Mouse (Mus musculus) forebrain, embryonic 12.5 days (tissue): ENCODE results near the gene Uhrf1. TPM values are rescaled to one million over a fixed set of nuclear protein-coding genes. Genes with fewer than 3 reads are reported as not detected.

Experiments used
- ATAC-seq: fragments of 200-750 bp; cut with Nextera tagmentation; 2 replicates; pipeline ENCODE4 v1.8.0; 2017; ENCODE audit warnings: moderate TSS enrichment; ENCODE audit not compliant: low FRiP score
- H3K27ac ChIP-seq: fragments of 300-500 bp; sonication (generic); 2 replicates; pipeline ENCODE4 v1.5.1; 2016; ENCODE audit warnings: mild to moderate bottlenecking
- H3K27me3 ChIP-seq: fragments of 300-500 bp; sonication (generic); 2 replicates; pipeline ENCODE4 v1.6.1; 2016; ENCODE audit warnings: mild to moderate bottlenecking
- H3K36me3 ChIP-seq: fragments of 300-500 bp; sonication (generic); replicated peaks from 2 replicates; pipeline ENCODE4 v1.6.1; 2016; ENCODE audit warnings: mild to moderate bottlenecking
- H3K4me1 ChIP-seq: fragments of 300-500 bp; sonication (generic); 2 replicates; pipeline ENCODE4 v1.6.1; 2016
- H3K4me2 ChIP-seq: fragments of 300-500 bp; sonication (generic); 2 replicates; pipeline ENCODE4 v1.6.1; 2016; ENCODE audit warnings: mild to moderate bottlenecking, moderate library complexity
- H3K4me3 ChIP-seq: fragments of 300-500 bp; sonication (generic); replicated peaks from 2 replicates; pipeline ENCODE4 v1.5.1; 2016; ENCODE audit warnings: mild to moderate bottlenecking
- H3K9ac ChIP-seq: fragments of 300-500 bp; sonication (generic); 2 replicates; pipeline ENCODE4 v1.6.1; 2016; ENCODE audit warnings: mild to moderate bottlenecking
- H3K9me3 ChIP-seq: fragments of 300-500 bp; sonication (generic); 2 replicates; pipeline ENCODE4 v1.6.1; 2016
- WGBS: fragments of 180-500 bp; shearing (Covaris S2); methylation state at CpG from one replicate; pipeline ENCODE4 v1.1.7; 2016; 5-methylcytosine and 5-hydroxymethylcytosine counted together
- polyA plus RNA-seq: library from polyadenylated mRNA; unstranded; fragments of >200 nt; fragmentation: Nextera tagmentation; extraction: Ambion mirVana; gene quantifications from 2 replicates; pipeline ENCODE4 v1.2.1, GENCODE M21; 2016

Uhrf1 gene
- polyA plus RNA-seq, 1 experiment from 2014 or later: 187 TPM

- Histone ChIP-seq H3K9ac (no peak overlapping the region), H3K4me3 (no peak overlapping the region), H3K4me2 (no peak overlapping the region), H3K27me3 (no peaks in the 10 kb centered on the region), H3K4me1 (peaks cover 18% of the 10 kb centered on the region), H3K36me3 (peaks cover 9% of the 10 kb centered on the region; the same call in 1 of the 2 replicates), H3K27ac (no peak overlapping the region), H3K9me3 (no peaks in the 10 kb centered on the region)
- WGBS: 92% methylated on average over 5 of the region's 5 CpGs
- ATAC-seq: no peak
These were observed 24.8 kb upstream of the Uhrf1 start for GRCm38 (mm10) chr17:56278340-56278739.

DNA sequence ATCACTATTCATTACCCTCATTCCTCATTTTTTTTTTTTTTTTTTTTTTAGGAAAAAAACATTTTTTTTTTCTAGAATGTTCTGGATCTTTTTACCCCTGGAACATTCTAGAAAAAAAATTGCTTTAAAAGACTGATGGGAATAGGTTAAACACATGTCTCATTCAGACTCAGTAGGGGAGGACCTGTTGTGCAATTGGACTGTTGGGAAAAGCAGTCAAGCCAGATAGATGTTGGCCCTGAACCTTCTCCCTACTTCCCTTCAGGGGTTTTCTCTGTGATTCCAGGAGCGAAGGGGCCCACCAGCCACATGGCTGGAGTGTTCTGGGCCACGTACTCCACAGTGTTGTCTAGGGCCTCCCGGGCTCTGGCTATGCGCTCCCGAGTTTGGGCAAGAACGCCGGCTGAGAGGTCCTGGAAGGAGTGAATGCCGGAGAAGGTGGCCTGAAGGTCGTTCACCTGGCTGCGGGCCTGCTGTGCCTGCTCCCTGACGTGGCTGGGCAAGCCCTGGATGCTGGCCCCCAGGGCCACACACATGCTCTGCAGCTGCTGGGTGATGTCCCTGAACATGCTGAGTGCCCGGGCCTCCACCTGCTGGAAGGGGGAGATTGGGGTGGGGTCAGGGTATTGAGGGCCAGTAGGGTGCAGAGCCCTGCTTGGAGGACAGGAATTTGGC is 23.5 kb upstream of the Uhrf1 start:
- no peak overlapping the region for H3K4me2 ChIP-seq
- H3K27ac ChIP-seq: no peak overlapping the region
- no peaks in the 10 kb centered on the region for H3K27me3 ChIP-seq
- H3K4me1 ChIP-seq: peaks cover 18% of the 10 kb centered on the region
- no peak overlapping the region for H3K9ac ChIP-seq
- H3K36me3 ChIP-seq: peaks cover 9% of the 10 kb centered on the region; the same call in 1 of the 2 replicates
- ATAC-seq: no peak
- H3K9me3 ChIP-seq: no peaks in the 10 kb centered on the region
- 93% methylated on average over 12 of the region's 12 CpGs for WGBS
- no peak overlapping the region for H3K4me3 ChIP-seq

DNA sequence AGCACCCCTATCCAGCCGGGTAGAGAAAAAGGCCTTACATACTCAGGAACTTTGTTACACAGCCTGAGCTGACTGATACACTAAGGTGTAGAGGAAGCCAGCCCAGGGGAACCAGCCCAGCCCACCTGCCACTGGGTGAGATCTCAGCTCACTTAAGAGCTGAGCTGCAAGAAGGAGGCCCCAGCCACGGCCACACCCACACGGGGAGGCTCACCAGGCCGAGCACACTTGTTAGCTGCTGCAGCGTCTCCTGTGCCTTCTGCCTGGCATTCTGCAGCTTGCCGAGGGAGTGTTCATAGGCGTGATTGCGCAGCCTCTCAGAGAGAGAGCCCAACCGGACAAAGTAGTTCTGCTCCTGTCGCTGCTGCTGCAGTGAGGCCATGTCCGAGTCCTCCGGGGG is 21.9 kb upstream of the Uhrf1 start:
- 92% methylated on average over 12 of the region's 12 CpGs for WGBS
- Histone ChIP-seq H3K27me3 (no peaks in the 10 kb centered on the region), H3K36me3 (peaks cover 18% of the 10 kb centered on the region), H3K4me3 (no peak overlapping the region), H3K4me1 (peaks cover 15% of the 10 kb centered on the region), H3K4me2 (no peak overlapping the region), H3K9ac (no peak overlapping the region), H3K9me3 (no peaks in the 10 kb centered on the region), H3K27ac (no peak overlapping the region)
- no peak for ATAC-seq

DNA sequence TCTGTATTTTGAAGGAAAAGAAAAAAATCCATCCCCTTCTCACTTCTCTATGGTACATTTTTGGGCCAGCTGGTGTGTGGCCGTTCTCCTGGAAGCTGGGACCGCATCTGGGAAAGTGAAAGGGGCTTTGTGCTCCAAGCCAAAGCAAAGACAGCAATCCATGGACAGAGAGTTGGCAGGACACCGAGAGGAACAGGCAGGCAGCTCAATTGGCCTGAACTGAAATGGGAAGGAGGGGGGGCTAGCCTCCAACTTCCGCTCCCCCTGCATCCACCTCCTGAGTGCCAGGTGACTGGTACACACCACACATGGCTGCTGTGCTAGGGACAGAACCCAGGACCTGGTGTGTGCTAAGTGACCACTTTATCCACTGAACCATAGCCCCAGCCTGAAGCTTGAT is 20.3 kb upstream of the Uhrf1 start:
- no peak overlapping the region for H3K4me3 ChIP-seq
- H3K27ac ChIP-seq: no peak overlapping the region
- ATAC-seq: no peak
- H3K9me3 ChIP-seq: no peaks in the 10 kb centered on the region
- H3K9ac ChIP-seq: no peak overlapping the region
- 88% methylated on average over 4 of the region's 4 CpGs for WGBS
- H3K36me3 ChIP-seq: peaks cover 21% of the 10 kb centered on the region
- no peaks in the 10 kb centered on the region for H3K27me3 ChIP-seq
- peaks cover 3% of the 10 kb centered on the region for H3K4me1 ChIP-seq
- no peak overlapping the region for H3K4me2 ChIP-seq

- ATAC-seq: no peak
- no peak overlapping the region for H3K9ac ChIP-seq
- H3K27me3 ChIP-seq: no peaks in the 10 kb centered on the region
- no peak overlapping the region for H3K4me3 ChIP-seq
- peaks cover 21% of the 10 kb centered on the region for H3K36me3 ChIP-seq
- no peaks in the 10 kb centered on the region for H3K9me3 ChIP-seq
- no peak overlapping the region for H3K4me2 ChIP-seq
- peaks cover 8% of the 10 kb centered on the region for H3K4me1 ChIP-seq
- no peak overlapping the region for H3K27ac ChIP-seq
- WGBS: 93% methylated on average over 8 of the region's 8 CpGs
These were observed 19.8 kb upstream of the Uhrf1 start for GRCm38 (mm10) chr17:56283316-56283715.

DNA sequence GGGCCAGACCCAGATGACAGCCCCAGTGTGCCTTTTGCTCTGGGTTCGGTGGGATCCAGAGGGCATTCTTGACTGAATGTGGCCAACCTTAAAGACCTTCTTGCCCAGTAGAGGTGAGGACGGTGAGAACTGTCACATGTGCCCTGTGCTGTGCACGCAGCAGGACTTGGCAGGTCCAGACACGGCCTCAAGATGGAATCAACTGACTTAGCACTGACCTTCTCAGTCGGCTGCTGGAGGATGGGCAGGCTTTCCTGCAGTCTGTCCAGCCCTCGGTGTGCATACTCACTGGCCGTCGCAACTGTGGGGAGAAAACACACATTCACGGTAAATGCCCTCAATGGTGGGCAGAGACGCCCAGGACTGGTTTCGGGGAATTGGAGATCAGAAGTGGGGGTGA is 17.1 kb upstream of the Uhrf1 start:
- ATAC-seq: no peak
- no peak overlapping the region for H3K4me3 ChIP-seq
- no peak overlapping the region for H3K4me2 ChIP-seq
- H3K27me3 ChIP-seq: no peaks in the 10 kb centered on the region
- peaks cover 31% of the 10 kb centered on the region for H3K4me1 ChIP-seq
- H3K27ac ChIP-seq: no peak overlapping the region
- no peak overlapping the region for H3K9ac ChIP-seq
- no peaks in the 10 kb centered on the region for H3K9me3 ChIP-seq
- 91% methylated on average over 11 of the region's 11 CpGs for WGBS
- H3K36me3 ChIP-seq: peaks cover 15% of the 10 kb centered on the region

- H3K9ac ChIP-seq: peak overlapping the region; percentile 36
- no peaks in the 10 kb centered on the region for H3K9me3 ChIP-seq
- no peaks in the 10 kb centered on the region for H3K27me3 ChIP-seq
- peaks cover 11% of the 10 kb centered on the region for H3K36me3 ChIP-seq
- no peak for ATAC-seq
- peaks cover 39% of the 10 kb centered on the region for H3K4me1 ChIP-seq
- WGBS: 77% methylated on average over 3 of the region's 3 CpGs
- no peak overlapping the region for H3K27ac ChIP-seq
- H3K4me2 ChIP-seq: no peak overlapping the region
- no peak overlapping the region for H3K4me3 ChIP-seq
These were observed 15.3 kb upstream of the Uhrf1 start for GRCm38 (mm10) chr17:56287830-56288229.

DNA sequence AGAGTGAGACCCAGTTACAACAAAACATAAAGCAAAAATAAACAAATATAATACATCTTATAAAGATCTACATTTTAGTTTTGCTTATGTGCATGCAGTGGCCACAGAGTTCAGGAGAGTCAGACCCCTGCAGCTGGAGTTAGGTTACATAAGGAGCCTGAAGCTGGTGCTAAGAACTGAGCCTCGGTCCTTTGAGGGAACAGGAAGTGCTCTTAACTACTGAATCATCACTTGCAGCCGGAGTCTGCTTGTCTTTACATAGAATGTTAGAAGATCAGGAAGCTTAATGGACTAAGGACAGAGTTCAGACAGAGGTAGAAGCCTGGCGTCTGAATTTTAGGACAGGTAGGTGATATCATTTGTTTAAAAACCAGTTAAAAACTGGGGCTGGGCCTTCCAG is 14.3 kb upstream of the Uhrf1 start:
- ATAC-seq: no peak
- Histone ChIP-seq H3K4me3 (peak overlapping the region; percentile 40), H3K9ac (peak overlapping the region; percentile 57; the same call in 1 of the 2 replicates), H3K36me3 (peaks cover 11% of the 10 kb centered on the region), H3K4me1 (peaks cover 39% of the 10 kb centered on the region), H3K27me3 (no peaks in the 10 kb centered on the region), H3K27ac (peak overlapping the region; percentile 85), H3K9me3 (no peaks in the 10 kb centered on the region), H3K4me2 (peak overlapping the region; percentile 60)
- 42% methylated on average over 3 of the region's 3 CpGs for WGBS

GRCm38 (mm10) chr17:56289371-56290331 is 13.5 kb upstream of the Uhrf1 start:
- peak overlapping the region; percentile 40 for H3K4me3 ChIP-seq
- H3K27ac ChIP-seq: peak overlapping the region; percentile 85
- H3K9me3 ChIP-seq: no peaks in the 10 kb centered on the region
- peak; percentile 6; the same call in 1 of the 2 replicates for ATAC-seq
- peak overlapping the region; percentile 57 for H3K9ac ChIP-seq
- peak overlapping the region; percentile 60 for H3K4me2 ChIP-seq
- 3% methylated on average over 23 of the region's 23 CpGs for WGBS
- H3K36me3 ChIP-seq: peaks cover 11% of the 10 kb centered on the region
- H3K4me1 ChIP-seq: peaks cover 39% of the 10 kb centered on the region
- no peaks in the 10 kb centered on the region for H3K27me3 ChIP-seq

DNA sequence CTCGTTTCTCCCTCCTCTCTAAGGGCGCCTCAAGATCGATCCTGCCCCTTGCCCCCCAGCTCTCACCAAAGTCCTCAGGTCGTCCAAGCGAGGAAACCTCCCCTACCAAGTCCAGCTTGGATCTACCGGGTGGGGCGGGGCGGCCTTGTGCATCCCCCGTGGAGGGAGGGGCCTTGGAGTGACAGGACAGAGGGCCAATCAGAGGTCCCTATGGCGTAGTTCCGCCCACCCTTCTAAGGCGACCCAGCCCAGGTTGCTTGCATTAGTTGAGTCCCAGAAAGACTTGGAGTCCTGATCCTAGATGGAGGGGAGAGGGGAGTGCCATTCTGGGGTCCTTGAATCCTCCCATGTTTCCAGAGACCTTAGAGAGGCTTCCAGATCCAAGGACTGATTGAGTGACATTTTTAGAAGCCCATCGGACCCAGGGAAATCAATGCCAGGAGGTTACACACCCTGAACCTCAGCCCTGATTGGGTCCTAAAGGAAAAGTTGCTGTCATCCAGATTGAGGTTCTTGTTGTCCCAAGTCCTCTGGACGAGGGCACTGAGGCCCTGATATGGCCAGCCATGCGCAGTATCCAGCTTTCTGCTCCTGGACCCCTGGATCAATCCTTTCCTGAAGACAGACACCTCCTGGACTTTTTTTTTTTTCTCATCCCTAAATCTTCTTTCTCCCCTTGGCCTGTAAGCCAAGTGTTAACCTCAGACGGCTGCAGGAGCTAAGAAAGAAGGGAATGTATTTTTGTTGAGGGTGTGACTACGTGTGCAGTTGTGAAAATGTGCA is 12.5 kb upstream of the Uhrf1 start:
- ATAC-seq: peak; percentile 78
- Histone ChIP-seq H3K36me3 (peaks cover 9% of the 10 kb centered on the region), H3K27ac (peak overlapping the region; percentile 85), H3K9me3 (no peaks in the 10 kb centered on the region), H3K9ac (peak overlapping the region; percentile 57), H3K4me3 (peak overlapping the region; percentile 40), H3K4me1 (peaks cover 39% of the 10 kb centered on the region), H3K4me2 (peak overlapping the region; percentile 60), H3K27me3 (no peaks in the 10 kb centered on the region)
- 2% methylated on average over 17 of the region's 17 CpGs for WGBS

- H3K27me3 ChIP-seq: no peaks in the 10 kb centered on the region
- peaks cover 39% of the 10 kb centered on the region for H3K4me1 ChIP-seq
- 0 out of 2 replicates have a peak, but pooled peaks cover 3% of the 10 kb centered on the region for H3K36me3 ChIP-seq
- H3K9me3 ChIP-seq: no peaks in the 10 kb centered on the region
- ATAC-seq: peak; percentile 80
- H3K9ac ChIP-seq: peak overlapping the region; percentile 29
- H3K4me2 ChIP-seq: peak overlapping the region; percentile 60
- peak overlapping the region; percentile 85 for H3K27ac ChIP-seq
- WGBS: under 1% methylated on average over 15 of the region's 16 CpGs
- H3K4me3 ChIP-seq: peak overlapping the region; percentile 21
These were observed 12.0 kb upstream of the Uhrf1 start for GRCm38 (mm10) chr17:56291171-56291511.
